Mouse (Mus musculus) granulocyte monocyte progenitor cell, adult 5-6 weeks (primary cell): ENCODE results near the gene Jun. TPM values are rescaled to one million over a fixed set of nuclear protein-coding genes. Genes with fewer than 3 reads are reported as not detected.

Experiments
- total RNA-seq, 2 experiments: library from RNA; stranded (forward) in 1 of 2; stranded (reverse) in 1 of 2; fragments of 200-712, 200-1000 nt in 1 of 2; fragments of >200 nt in 1 of 2; fragmentation: Nextera tagmentation in 1 of 2; gene quantifications; 2 replicates each; pipeline ENCODE4 v1.2.3; 2014 to 2017

The Jun gene
- total RNA-seq, 2 experiments from 2014 or later, result 16.9 to 195 TPM

Other genes with a start within 250 kb of the Jun start
- 0.77 and 3.2 TPM in 2 replicates for gene Eqtn, start 123.4 kb downstream of the Jun start, total RNA-seq (2014; fragmentation: Nextera tagmentation)
- not detected in 2 replicates for gene Eqtn, start 123.4 kb downstream of the Jun start, total RNA-seq (2017)
- 28.7 and 30.9 TPM in 2 replicates for gene Mysm1, start 73.1 kb downstream of the Jun start, total RNA-seq (2014; fragmentation: Nextera tagmentation)
- gene Mysm1, start 73.1 kb downstream of the Jun start, total RNA-seq (2017), result 41.6 and 44.1 TPM in 2 replicates